Mouse (Mus musculus): Measurements from ENCODE around the gene Rtkn.
A peak's percentile ranks its signal among the peaks of the same experiment; 100 is the strongest.

Gene Rtkn

DNA sequence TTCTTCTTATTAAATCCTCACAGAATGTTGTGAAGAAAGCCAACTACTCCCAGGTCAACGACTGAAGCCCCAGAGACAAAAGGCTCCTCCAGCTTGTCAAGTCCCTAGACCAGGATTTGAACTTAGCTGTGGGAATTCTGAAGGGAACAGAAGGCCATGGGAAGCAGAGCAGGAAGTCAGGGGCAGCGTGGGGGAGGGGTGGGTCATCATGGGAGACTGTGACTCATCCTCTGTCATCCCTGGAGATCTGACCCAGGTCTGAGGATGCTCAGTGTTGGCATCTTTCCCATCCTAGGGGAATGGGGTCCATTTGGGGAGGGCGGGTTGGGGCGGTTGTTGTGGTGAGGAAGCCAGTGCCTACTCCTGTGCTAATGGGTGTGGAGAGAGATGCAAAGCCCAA, 6.4 kb downstream of the Rtkn start:
- DNase-seq, result peak; percentile 48 to 56

DNA sequence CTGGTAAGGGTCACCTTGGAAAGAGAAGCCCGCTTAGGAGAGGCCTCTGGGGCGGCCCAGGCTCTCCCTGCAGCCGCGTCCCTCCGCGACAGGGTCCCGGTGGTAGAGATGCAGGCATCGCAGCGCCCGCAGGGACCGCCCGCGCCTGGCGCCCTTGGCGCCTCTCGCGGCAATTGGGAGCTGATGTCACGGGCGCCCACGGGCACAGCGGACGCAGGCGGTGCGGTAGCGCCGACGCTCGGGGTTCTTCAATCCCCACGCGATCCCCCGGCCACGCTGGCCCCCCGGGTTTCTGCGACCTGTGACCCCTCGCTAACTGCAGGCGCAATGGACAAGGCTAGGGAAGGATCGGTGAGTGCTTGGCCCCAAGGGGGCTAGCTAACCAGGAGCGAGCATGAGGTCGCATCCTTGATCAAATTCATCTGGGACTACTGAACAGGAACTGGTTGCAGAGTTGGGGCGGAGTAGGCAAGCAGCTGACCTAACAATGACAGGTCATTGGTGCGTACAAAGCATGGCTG, 7.0 kb downstream of the Rtkn start:
- peak in 1 of 2 experiments; percentile 56 for DNase-seq

DNA sequence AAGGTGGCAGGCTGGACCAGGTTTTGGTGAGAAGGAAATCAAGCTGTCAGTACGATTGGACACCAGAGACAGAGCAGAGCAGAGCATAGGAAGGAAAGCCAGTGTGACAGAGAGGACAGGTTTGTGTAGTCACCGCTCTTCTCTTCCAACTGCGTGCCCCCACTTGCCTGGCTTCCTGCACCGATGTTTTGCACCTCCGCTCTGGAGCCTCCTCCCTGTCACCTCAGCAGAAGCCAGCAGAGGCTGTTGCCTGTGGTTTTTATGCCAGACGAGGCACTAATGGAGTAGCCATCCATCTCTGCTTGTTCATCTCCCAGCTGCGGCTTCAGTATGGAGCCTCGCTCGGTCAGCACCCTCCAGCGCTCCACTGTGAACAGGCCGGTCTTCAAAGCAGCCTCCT, 7.6 kb downstream of the Rtkn start:
- no peak for DNase-seq

DNA sequence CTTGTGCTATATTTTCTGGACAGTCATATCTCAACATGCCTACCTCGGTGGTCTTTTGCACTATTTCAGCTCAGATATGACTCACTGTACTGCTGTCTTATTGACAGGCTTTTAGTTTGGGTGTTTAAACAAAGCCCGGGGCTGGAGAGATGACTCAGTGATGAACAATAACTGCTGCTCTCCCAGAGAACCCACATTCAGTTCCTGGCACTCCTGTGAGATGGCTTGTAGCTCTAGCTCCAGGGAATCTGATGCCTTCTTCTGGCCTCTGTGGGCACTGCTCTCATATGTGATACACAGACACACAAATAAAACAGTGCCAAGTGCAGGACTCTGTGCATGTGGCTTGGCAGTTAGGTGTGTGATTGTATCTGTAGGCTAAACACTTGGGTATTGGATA, 9.9 kb downstream of the Rtkn start:
- peak in 1 of 2 experiments; percentile 31 for DNase-seq

DNA sequence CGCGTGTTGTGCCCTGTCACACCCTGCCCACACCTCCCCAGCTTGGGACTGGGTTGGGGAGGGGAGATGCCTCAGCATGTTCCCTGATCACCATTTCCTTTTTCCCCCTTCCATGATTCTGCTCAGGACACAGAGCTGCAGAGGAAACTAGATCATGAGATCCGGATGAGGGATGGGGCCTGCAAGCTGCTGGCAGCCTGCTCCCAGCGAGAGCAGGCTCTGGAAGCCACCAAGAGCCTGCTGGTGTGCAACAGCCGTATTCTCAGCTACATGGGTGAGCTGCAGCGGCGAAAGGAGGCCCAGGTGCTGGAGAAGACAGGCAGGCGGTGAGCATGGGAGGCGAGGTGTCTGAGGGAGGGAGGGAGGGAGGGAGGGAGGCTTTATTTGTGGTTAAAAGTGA, 10.5 kb downstream of the Rtkn start:
- no peak for DNase-seq

DNA sequence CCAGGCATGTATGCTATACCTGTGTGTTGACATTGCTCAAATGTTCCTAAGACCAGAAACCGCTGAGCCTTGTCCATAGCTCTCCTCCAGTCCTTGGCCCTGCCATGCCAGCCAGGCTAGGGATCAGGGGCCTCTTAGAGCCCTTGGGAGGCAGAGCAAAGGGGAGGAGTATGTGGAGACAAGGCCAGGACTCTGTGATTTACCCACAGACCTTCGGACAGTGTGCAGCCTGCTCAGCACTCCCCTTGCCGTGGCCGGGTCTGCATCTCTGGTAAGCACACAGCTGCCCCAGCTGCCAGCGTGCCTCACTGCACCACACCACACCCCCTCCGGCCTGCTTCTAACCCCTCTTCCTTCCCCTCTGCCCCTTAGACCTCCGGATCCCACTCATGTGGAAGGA, 12.0 kb downstream of the Rtkn start:
- peak in 1 of 2 experiments; percentile 50 for DNase-seq

DNA sequence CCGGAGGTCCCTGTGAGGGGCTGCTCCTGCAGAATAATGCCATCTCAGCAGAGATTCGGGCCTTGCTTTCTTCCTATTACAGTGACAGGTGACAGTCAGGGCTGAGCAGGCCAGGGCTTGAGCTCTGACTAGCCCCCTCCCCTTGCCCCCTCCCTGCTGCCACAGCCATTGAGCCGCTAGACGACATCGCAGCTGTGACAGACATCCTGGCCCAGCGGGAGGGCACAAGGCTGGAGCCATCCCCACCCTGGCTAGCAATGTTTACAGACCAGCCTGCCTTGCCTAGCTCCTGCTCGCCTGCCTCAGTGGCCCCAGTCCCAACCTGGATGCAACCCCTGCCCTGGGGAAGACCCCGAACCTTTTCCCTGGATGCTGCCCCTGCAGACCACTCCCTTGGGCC, 16.5 kb downstream of the Rtkn start:
- DNase-seq, result no peak

DNA sequence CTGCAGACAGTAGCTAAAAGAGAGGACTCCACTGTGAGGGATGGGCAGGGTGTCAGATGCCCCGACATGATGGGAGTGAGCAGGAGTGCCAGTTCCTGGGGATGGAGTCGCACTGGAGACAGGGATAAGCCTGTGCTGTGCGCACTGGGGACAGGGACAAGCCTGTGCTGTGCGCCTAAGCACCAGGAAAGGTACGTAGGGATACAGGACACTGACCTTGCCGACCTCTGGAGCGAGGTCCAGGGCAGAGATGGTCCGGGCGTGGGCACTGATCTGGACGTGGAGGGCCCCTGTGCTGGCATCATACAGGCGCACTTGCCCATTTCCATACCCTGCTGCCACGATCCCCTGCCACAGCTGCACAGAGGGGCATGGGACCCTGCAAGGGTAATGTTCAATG, 17.8 kb downstream of the Rtkn start:
- DNase-seq, result peak in 1 of 2 experiments; percentile 31

DNA sequence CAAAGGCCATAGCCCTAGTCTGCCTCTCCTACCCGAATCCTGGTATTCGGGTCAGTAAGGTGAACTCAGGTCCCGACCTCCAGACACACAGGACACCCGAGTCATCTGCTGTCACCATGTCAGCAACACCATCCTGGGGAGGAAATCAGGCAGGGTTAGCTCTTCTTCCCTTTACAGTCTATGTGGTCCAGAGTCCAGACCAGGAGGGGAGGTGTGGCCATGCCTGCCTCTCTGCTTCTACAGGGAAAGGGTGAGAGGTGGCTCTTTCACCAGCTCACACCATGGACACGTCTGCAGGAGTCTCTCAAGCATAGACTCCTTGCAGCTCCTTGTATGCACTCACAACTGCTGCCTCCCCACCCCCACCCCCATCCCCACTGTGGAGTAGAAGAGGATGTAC, 18.2 kb downstream of the Rtkn start:
- peak in 1 of 2 experiments; percentile 39 for DNase-seq

DNA sequence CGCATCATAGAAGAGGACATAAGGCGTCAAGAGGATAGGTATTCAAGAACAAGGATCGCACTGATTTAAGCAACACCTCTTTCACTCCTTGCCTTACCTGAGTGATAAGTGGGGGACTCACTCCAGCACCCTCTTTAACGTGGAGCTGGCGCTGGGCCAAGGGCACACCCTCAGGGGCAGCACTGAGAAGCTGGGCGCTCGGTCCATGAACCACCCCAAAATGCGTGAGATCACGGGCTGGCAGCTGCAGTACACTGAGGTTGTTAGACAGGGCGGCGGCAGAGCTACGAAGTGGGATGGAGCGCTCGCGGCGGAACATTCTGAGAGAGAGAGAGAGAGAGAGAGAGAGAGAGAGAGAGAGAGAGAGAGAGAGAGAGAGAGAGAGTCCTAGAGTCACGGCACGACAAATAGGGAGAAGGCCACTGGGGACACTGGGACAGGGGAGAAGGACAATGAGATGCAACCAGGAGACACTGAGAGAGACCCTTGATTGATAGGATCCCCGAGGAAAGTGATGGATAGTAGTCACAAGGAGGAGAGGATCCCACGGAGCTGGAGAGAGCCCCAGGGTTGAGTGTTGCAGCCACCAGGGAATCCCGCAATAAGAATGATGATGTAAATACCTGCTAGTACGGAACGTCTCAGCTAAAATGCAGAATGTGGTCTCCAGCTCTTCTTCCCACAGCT, 20.4 kb downstream of the Rtkn start:
- peak in 1 of 2 experiments; percentile 40 for DNase-seq

DNA sequence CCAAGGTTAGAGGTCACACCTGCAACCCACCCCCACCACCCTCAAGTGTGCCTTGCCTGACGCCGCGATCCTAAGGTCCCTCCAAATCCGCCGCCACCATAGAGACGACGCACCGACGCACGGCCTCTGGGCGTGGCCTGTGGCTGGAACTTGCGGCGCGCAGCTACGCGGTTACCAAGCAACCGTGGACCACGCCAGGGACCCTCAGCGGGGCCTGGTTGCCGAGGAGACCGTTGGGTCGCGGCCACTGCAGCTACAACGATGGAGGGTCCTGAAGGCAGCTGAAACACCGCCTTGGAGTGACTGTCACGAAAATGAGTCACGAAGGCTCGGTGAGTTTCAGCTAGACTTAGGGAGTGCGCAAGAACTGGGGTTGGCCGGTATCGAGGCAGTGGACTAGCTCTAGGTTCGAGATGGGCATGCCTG, 21.0 kb downstream of the Rtkn start, which contains the start of the genes Wdr54 and 1700003E16Rik:
TSS of gene Wdr54 (minus strand) at position 139 of the 426 bp plus-strand sequence.
TSS of gene 1700003E16Rik (plus strand) at position 146 of the 426 bp plus-strand sequence.
- DNase-seq, result peak; percentile 63 to 75

DNA sequence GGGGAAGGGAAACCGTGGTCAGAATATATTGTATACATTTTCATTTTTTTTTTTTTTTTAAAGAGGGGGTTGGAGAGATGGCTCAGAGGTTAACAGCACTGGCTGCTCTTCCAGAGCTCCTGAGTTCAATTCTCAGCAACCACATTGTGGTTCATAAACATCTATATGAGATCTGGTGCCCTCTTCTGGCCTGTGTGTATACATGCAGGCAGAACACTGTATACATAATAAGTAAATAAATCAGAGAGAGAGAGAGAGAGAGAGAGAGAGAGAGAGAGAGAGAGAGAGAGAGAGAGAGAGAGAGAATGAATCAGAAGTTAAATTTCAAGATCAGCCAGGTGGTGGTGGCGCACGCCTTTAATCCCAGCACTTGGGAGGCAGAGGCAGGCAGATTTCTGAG, 24.2 kb downstream of the Rtkn start:
- peak in 1 of 2 experiments; percentile 35 for DNase-seq

DNA sequence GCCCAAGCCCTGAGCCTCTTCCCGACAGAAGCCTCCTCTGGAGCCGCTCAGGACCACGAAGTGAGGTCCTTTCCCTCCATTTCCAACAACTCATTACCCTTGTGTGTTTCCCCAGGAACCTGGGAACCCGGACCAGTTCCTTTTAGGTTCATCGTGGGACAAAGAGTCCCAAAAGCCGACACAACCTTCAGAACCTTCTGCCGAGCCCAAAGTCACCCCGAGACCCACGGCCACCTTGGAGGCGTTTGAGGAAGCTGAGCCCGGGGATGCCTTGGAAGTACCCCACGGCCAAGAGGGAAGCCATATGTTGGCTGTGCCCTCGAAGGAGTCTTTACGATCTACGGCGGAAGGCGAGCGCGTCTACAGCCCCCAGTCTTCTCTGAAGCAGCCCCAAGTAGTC, 26.2 kb downstream of the Rtkn start:
- DNase-seq, result no peak

DNA sequence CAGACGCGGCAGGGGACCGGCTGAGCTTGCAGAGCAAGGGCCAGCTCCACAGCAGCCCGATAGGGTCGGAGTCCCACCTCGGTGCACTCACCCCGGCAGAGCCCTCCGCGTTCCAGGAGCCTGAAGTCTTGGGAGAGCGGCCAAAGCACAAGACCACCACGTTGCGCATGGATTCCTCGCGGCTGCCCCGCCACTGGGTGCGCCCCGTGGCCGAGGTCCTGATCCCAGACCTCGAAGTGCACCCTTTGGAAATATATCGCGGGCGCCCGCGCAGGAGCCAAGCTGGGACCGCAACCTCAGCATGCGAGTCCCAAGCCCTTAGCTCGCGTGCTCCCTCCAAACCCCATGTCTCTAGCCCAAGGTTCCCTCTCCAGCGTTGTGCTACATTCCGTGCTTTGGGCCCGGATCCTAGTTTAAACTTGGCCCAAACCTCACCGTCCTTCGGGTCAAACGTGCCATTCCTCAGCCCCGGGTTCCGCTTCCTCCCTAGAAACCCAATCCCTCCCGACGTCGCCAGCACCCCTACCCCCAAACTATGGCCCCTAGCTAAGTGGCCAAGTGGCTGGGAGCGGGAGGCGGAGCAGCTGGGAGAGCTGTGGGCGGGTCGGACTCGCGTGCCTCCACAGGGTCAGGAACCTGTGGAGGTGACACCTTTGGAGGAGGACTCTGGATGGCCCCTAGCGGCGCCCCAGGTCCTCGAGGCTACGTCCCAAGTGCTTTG, 26.8 kb downstream of the Rtkn start:
- DNase-seq, result peak; percentile 76 to 88

DNA sequence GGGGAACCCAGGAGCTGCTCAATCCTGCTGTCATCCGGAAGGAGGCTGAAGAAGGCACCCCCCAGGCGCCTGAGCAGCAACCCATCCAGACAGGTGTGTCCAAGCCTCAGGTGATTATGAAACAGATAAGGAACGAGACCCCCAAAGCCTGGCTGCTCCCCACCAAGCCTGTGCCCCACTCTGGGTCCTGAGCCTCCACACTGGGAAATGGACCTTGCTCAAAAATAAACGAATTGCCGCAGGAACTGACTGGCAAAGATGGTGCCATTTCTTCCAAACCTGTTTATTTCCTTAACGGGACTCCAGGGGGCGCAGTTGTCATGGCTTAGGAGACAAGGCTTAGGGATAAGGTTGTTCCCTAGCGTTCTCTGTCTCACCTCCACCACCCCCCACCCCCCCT, 27.4 kb downstream of the Rtkn start:
- peak; percentile 75 to 84 for DNase-seq

DNA sequence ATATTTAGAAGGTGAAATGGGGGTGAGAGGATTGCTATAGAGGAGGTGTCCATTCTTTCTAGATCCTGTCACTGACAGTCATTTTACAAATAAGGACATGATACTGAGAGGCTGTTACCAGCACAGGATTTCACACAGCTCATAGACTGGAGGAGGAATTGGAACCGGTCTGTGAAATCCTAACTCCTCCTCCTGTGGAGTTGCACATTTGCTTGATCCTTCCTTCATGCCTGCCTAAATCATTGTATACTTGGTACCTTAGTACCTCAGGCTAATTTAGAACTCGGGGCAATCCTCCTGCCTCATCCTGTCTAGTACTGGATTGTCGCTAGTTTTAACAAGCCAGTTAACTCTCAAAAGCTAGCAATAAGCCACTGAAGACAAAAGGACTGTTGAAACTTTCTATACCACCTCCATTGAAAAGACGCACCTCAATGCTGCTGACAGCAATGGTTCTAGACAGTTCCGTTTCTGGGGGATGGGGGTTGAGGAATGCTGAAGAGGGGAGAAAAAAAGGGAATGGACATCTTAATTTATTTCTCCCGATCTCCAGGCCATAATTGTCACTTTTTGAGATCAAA, 29.9 kb downstream of the Rtkn start:
- no peak for DNase-seq

DNA sequence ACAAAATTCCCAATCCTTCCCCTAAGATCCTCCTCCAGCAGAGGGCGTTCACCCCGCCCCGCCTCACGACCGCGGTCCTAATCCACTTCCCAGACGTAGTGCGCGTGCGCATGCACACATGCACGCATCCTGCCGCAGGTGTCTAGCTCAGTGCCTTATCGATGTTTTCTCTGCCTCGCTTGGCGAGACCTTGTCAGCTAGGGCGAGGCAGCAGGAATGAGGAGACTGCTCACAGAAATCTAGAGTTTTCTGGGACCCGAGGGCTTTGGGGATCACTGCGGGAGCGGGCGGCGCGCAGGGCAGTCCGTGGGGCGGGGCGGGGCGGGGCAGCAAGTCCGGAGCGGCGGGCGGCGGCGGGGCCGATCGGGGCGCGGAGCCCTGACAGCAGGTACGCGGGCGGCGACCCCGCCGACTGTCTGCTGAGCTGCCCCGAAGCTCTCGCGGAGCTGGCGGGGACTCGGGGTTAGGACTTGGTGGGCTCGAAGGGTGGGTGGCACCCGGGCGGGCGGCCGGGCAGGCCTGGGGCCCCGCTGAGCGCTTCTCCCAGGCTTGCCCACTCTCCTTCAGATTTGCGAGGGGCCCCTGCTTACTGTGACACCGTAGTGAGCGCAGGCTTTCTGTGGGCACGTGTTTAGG, 30.5 kb downstream of the Rtkn start, which contains the start of gene Dctn1:
TSS of gene Dctn1 (plus strand) at position 314 of the 636 bp plus-strand sequence.
- DNase-seq, result peak; percentile 97

DNA sequence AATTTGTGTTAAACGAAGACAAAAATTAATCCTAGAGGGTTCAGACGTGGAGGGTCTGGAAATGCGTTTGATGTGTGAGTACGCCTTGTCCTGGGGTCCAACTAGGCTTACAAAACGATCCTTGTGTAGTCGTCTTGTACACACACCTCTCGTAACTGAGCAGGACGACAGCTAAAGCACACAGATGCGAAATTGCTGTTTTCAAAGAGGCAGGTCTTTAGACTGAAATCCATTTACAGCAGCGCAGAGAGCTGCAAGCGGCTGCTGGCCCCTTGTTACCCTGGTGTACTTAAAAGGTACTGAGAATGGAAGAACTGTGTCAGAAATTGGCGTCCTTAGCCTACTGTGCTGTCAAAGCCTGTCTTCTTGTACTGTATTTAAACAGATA, 31.0 kb downstream of the Rtkn start:
- no peak for DNase-seq

DNA sequence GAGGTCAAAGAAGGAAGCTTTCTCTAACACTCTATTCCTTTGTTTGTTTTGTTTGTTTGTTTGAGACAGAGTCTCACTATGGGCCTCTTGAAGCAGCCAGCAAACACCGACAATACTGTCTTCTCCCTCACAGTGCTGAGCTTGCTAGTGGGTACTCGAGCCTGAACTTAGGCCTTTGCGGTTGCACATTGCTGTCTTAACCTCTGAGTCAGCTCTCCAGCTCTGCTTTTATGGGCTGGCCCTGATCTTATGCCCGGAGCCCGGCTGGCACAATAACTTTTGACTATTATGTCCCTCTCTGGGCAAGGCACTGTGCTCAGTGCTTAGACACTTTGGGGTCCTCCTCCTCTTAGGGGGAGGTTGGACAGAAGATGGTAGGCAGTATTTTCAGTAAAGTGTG, 34.6 kb downstream of the Rtkn start:
- peak; percentile 48 to 71 for DNase-seq

DNA sequence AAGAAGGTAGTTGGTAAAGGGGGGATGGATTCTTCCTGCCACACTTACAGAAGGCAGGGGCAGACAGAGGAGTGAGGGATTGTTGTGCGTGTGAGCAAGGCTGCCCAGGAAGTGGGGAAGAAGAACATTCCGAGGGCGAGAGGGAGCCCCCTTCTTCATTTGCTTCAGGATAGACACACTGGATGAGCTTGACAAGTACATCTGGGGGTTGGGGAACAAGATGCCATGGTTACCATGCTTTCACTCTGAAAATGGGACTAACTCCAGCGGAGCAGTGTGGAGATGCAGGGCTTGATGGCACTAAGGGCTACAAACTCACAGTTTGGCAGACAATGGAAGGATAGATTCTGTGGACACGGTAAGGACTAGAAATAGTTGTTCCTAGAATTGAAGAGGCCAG, 35.8 kb downstream of the Rtkn start:
- no peak for DNase-seq

DNA sequence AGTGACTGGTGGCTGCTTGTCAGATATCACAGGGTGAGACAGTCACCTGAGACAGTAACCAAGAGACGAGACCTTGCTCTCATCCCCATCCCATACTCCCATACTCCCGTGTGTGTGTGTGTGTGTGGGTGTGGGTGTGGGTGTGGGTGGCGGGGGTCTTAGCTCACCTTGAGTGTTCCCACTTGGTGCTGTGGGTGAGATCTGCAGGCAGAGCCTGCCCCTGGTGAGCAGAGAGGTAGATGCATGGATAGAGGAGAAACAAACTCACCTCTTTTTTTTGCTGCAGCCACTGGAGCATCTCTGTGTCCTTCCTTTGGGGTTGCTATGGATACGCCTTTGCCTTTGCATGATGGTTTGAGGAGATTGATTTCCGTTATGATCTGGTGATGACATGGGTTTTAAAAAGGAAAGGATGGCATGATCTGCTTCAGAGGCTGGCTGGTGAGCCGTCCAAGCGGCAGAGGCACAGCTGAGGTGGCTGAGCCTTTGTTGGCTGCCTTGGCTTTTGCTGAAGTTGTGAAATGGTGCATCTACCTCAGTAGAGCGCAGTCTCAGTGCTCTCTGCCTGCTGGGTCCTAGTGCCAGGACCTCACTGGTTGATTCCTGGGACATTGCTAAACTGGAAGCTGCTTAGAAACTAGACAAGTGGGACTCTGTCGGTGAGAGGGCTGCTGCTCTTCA, 37.1 kb downstream of the Rtkn start:
- DNase-seq, result no peak

DNA sequence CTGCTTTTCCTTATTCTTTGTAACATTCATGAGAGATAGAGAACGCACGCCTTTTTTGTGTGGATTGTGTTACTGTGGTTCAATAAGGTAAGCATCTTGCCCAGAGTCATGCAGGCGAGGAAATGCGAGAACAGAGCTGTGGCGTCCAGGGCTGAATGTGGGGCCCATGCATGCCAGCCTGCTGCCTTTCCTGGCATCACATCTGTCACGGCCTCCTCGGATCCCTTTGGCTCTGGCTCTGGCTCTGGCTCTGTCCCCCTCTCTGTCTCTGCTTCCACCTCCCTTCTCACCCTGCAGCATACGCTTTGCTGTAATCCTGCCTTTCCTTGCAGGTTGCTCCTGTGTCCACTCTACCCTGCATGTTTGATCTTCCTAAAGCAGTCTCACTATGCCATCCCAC, 40.7 kb downstream of the Rtkn start:
- DNase-seq, result no peak

Data from kidney, postnatal 25 days (tissue).